Mouse (Mus musculus): ENCODE measurements at regions not wholly inside any gene's neighbourhood (a gene's known extent, or its start where the extent isn't known, plus 50 kb on each side); places are given as distances from the start of the nearest gene placed in this dataset.

- 42% methylated on average over 17 of the region's 17 CpGs for WGBS
- H3K4me3 ChIP-seq (ENCODE audit: insufficient read depth, low read depth, low read length) = no peak overlapping the region
- H3K79me2 ChIP-seq (ENCODE audit: control insufficient read depth, insufficient read depth, low read length) = no peaks in the 10 kb centered on the region
- no peaks in the 10 kb centered on the region for H3K36me3 ChIP-seq (ENCODE audit: control insufficient read depth, insufficient read depth, low read length)
- no peak overlapping the region for H3K9ac ChIP-seq (ENCODE audit: low read depth, low read length)
- H3K27ac ChIP-seq (replicated peaks; ENCODE audit: insufficient read depth, low read depth, low read length) = no peak overlapping the region
- DNase-seq (ENCODE audit: extremely low read depth, low read depth, low spot score) = no peak
- H3K4me1 ChIP-seq (ENCODE audit: control insufficient read depth, insufficient read depth, low read length) = no peaks in the 10 kb centered on the region
- H3K27me3 ChIP-seq (ENCODE audit: control insufficient read depth, insufficient read depth, low read length) = no peaks in the 10 kb centered on the region
- TF ChIP-seq CTCF (IDR thresholded peaks at IDR 0.05; ENCODE audit: low read depth, low read length) = no peak
- no peak for TF ChIP-seq POLR2A (IDR thresholded peaks at IDR 0.05; ENCODE audit: extremely low read depth, insufficient read depth, low read length)
Observed at GRCm38 (mm10) chr9:122655583-122655982, 91.6 kb upstream of the Topaz1 start.

- no peak overlapping the region for H3K9ac ChIP-seq (ENCODE audit: low read depth, low read length)
- H3K27me3 ChIP-seq (ENCODE audit: control insufficient read depth, insufficient read depth, low read length) = no peaks in the 10 kb centered on the region
- TF ChIP-seq POLR2A (IDR thresholded peaks at IDR 0.05; ENCODE audit: extremely low read depth, insufficient read depth, low read length) (no peak), CTCF (IDR thresholded peaks at IDR 0.05; ENCODE audit: low read depth, low read length) (no peak)
- H3K27ac ChIP-seq (replicated peaks; ENCODE audit: insufficient read depth, low read depth, low read length) = no peak overlapping the region
- H3K36me3 ChIP-seq (ENCODE audit: control insufficient read depth, insufficient read depth, low read length) = no peaks in the 10 kb centered on the region
- no peaks in the 10 kb centered on the region for H3K79me2 ChIP-seq (ENCODE audit: control insufficient read depth, insufficient read depth, low read length)
- 80% methylated on average over 9 of the region's 9 CpGs for WGBS
- H3K4me3 ChIP-seq (ENCODE audit: insufficient read depth, low read depth, low read length) = no peak overlapping the region
- no peak for DNase-seq (ENCODE audit: extremely low read depth, low read depth, low spot score)
- no peaks in the 10 kb centered on the region for H3K4me1 ChIP-seq (ENCODE audit: control insufficient read depth, insufficient read depth, low read length)
Observed at GRCm38 (mm10) chr9:122660050-122660449, 87.1 kb upstream of the Topaz1 start.

DNA sequence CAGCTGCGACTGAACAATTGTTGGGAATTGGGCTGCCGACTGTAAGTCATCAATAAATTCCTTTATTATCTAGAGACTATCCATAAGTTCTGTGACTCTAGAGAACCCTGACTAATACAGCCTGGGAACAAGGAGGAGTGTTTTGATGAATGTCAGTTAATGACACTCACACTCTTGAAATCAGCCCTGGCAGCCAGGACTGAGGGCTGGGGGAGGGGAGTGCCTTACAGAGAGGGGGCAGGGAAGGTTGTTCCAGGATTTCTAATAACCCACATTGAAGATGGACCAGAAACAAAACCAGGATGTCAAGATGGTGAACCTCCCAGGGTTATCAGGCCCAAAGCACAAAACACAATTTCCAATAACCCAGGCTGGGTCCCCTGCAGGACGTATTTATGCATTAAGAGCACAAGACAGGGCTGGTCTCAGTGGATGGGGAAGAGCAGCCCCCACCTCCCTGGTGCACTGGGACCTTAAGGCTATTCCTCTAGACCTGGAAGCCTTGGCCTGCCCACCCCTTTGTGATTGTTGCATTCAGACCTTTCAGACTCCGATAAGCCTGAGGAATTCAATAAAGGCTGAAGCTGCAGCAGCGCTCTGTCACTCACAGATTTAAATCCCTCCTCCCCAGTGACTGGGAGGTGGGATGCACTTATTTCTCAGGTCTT is 80.0 kb upstream of the Topaz1 start:
- no peak overlapping the region for H3K27ac ChIP-seq (replicated peaks; ENCODE audit: insufficient read depth, low read depth, low read length)
- H3K4me1 ChIP-seq (ENCODE audit: control insufficient read depth, insufficient read depth, low read length) = no peaks in the 10 kb centered on the region
- H3K79me2 ChIP-seq (ENCODE audit: control insufficient read depth, insufficient read depth, low read length) = no peaks in the 10 kb centered on the region
- H3K36me3 ChIP-seq (ENCODE audit: control insufficient read depth, insufficient read depth, low read length) = no peaks in the 10 kb centered on the region
- H3K4me3 ChIP-seq (ENCODE audit: insufficient read depth, low read depth, low read length) = no peak overlapping the region
- TF ChIP-seq CTCF (IDR thresholded peaks at IDR 0.05; ENCODE audit: low read depth, low read length) (no peak), POLR2A (IDR thresholded peaks at IDR 0.05; ENCODE audit: extremely low read depth, insufficient read depth, low read length) (no peak)
- 51% methylated on average over 4 of the region's 5 CpGs for WGBS
- no peaks in the 10 kb centered on the region for H3K27me3 ChIP-seq (ENCODE audit: control insufficient read depth, insufficient read depth, low read length)
- DNase-seq (ENCODE audit: extremely low read depth, low read depth, low spot score) = no peak
- no peak overlapping the region for H3K9ac ChIP-seq (ENCODE audit: low read depth, low read length)

DNA sequence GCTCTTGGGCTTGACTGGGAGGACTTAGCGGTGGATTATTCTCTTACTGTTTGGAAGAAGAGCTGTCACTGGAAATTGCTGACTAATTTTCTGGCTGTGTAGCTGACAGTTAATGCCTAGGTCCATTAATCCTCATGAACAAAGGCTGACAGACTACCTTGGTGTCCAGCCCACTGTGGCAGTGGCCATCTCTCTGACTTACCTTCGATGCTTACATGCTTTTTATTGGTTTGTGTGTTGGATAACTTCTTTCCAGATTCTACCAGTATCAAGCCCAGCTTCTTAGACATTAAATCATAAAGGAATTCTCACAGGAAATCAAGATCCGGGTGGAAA is 79.5 kb upstream of the Topaz1 start:
- Histone ChIP-seq H3K36me3 (ENCODE audit: control insufficient read depth, insufficient read depth, low read length) (no peaks in the 10 kb centered on the region), H3K27me3 (ENCODE audit: control insufficient read depth, insufficient read depth, low read length) (no peaks in the 10 kb centered on the region), H3K79me2 (ENCODE audit: control insufficient read depth, insufficient read depth, low read length) (no peaks in the 10 kb centered on the region), H3K4me1 (ENCODE audit: control insufficient read depth, insufficient read depth, low read length) (no peaks in the 10 kb centered on the region), H3K27ac (replicated peaks; ENCODE audit: insufficient read depth, low read depth, low read length) (no peak overlapping the region), H3K9ac (ENCODE audit: low read depth, low read length) (no peak overlapping the region), H3K4me3 (ENCODE audit: insufficient read depth, low read depth, low read length) (no peak overlapping the region)
- no peak for DNase-seq (ENCODE audit: extremely low read depth, low read depth, low spot score)
- WGBS = 59% methylated on average over 3 of the region's 3 CpGs
- TF ChIP-seq CTCF (IDR thresholded peaks at IDR 0.05; ENCODE audit: low read depth, low read length) (no peak), POLR2A (IDR thresholded peaks at IDR 0.05; ENCODE audit: extremely low read depth, insufficient read depth, low read length) (no peak)

- Histone ChIP-seq H3K79me2 (ENCODE audit: control insufficient read depth, insufficient read depth, low read length) (no peaks in the 10 kb centered on the region), H3K27ac (replicated peaks; ENCODE audit: insufficient read depth, low read depth, low read length) (no peak overlapping the region), H3K4me1 (ENCODE audit: control insufficient read depth, insufficient read depth, low read length) (no peaks in the 10 kb centered on the region), H3K36me3 (ENCODE audit: control insufficient read depth, insufficient read depth, low read length) (no peaks in the 10 kb centered on the region), H3K4me3 (ENCODE audit: insufficient read depth, low read depth, low read length) (no peak overlapping the region), H3K27me3 (ENCODE audit: control insufficient read depth, insufficient read depth, low read length) (no peaks in the 10 kb centered on the region), H3K9ac (ENCODE audit: low read depth, low read length) (no peak overlapping the region)
- WGBS = 80% methylated on average over 3 of the region's 3 CpGs
- DNase-seq (ENCODE audit: extremely low read depth, low read depth, low spot score) = no peak
- TF ChIP-seq CTCF (IDR thresholded peaks at IDR 0.05; ENCODE audit: low read depth, low read length) (no peak), POLR2A (IDR thresholded peaks at IDR 0.05; ENCODE audit: extremely low read depth, insufficient read depth, low read length) (no peak)
Observed at GRCm38 (mm10) chr9:122673777-122674176, 73.4 kb upstream of the Topaz1 start.

DNA sequence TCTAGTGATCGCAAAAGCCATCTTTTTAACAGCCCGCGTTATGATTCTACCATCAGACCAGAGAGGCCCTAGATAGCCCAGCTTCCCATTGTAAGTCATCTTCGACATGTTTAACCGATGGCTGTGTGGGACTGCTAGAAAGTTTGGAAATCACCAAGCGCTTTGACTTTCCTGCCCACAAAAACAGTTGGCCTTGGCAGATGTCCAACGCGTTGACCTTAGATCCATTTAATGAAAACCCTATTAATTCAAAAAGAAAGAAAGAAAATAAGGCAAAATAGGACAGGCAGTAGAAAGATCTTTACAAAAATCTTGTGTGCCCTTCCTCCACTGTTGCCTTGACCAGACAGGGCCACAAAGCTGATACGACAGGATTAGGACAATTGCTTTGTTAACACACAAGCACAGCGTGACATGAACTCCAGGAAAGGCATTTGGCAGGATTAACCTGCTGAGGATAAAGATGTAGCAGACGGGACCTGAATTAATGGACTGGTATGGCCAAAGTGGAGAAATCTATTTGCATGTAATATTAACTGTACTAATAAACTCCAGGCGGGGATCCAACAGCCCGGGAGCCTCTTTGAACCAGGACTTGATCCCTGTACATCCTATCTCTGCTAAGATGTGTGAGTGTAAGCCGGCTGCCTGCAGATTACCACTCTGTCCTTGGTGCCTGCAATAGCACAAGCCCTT is 69.0 kb upstream of the Topaz1 start:
- WGBS = 77% methylated on average over 14 of the region's 14 CpGs
- H3K27ac ChIP-seq (replicated peaks; ENCODE audit: insufficient read depth, low read depth, low read length) = no peak overlapping the region
- no peak overlapping the region for H3K9ac ChIP-seq (ENCODE audit: low read depth, low read length)
- no peak overlapping the region for H3K4me3 ChIP-seq (ENCODE audit: insufficient read depth, low read depth, low read length)
- H3K4me1 ChIP-seq (ENCODE audit: control insufficient read depth, insufficient read depth, low read length) = no peaks in the 10 kb centered on the region
- no peak for DNase-seq (ENCODE audit: extremely low read depth, low read depth, low spot score)
- no peak for TF ChIP-seq CTCF (IDR thresholded peaks at IDR 0.05; ENCODE audit: low read depth, low read length)
- TF ChIP-seq POLR2A (IDR thresholded peaks at IDR 0.05; ENCODE audit: extremely low read depth, insufficient read depth, low read length) = no peak
- H3K79me2 ChIP-seq (ENCODE audit: control insufficient read depth, insufficient read depth, low read length) = no peaks in the 10 kb centered on the region
- no peaks in the 10 kb centered on the region for H3K36me3 ChIP-seq (ENCODE audit: control insufficient read depth, insufficient read depth, low read length)
- H3K27me3 ChIP-seq (ENCODE audit: control insufficient read depth, insufficient read depth, low read length) = no peaks in the 10 kb centered on the region

Data from liver, adult 2 months (tissue).